Mouse (Mus musculus) intestine, embryonic 14.5 days (tissue): ENCODE measurements around the gene Gm15557. TPM values are rescaled to one million over a fixed set of nuclear protein-coding genes. Genes with fewer than 3 reads are reported as not detected.

Experiments
- ATAC-seq: fragments of 200-750 bp; cut with Nextera tagmentation; replicated peaks from 2 replicates; pipeline ENCODE4 v1.8.0; 2017; ENCODE audit warnings: low read depth, moderate number of reproducible peaks, moderate TSS enrichment, moderate library complexity; ENCODE audit not compliant: low FRiP score, low TSS enrichment
- DNase-seq: peaks from one replicate; pipeline ENCODE4 v3.0.0-alpha.2; 2018; ENCODE audit warnings: low spot score
- H3K27ac ChIP-seq: fragments of 300-500 bp; sonication (generic); 2 replicates; pipeline ENCODE4 v1.5.1; 2014; ENCODE audit warnings: low read depth, mild to moderate bottlenecking, control low read depth
- H3K27me3 ChIP-seq: fragments of 300-500 bp; sonication (generic); replicated peaks from 2 replicates; pipeline ENCODE4 v1.6.1; 2014; ENCODE audit warnings: low read length, control low read depth; ENCODE audit not compliant: control insufficient read depth, insufficient read depth
- H3K36me3 ChIP-seq: fragments of 300-500 bp; sonication (generic); 2 replicates; pipeline ENCODE4 v1.6.1; 2014; ENCODE audit warnings: low read length, control low read depth; ENCODE audit not compliant: control insufficient read depth, insufficient read depth
- H3K4me1 ChIP-seq: fragments of 300-500 bp; sonication (generic); replicated peaks from 2 replicates; pipeline ENCODE4 v1.6.1; 2014; ENCODE audit warnings: low read length, control low read depth, mixed read lengths; ENCODE audit not compliant: control insufficient read depth, insufficient read depth
- H3K4me2 ChIP-seq: fragments of 300-500 bp; sonication (generic); 2 replicates; pipeline ENCODE4 v1.6.1; 2014; ENCODE audit warnings: low read length
- H3K4me3 ChIP-seq: fragments of 300-500 bp; sonication (generic); 2 replicates; pipeline ENCODE4 v1.5.1; 2014; ENCODE audit warnings: low read depth, low read length, control low read depth, mixed read lengths
- H3K9ac ChIP-seq: fragments of 300-500 bp; sonication (generic); 2 replicates; pipeline ENCODE4 v1.6.1; 2014; ENCODE audit warnings: mild to moderate bottlenecking, low read length
- H3K9me3 ChIP-seq: fragments of 300-500 bp; sonication (generic); 2 replicates; pipeline ENCODE4 v1.6.1; 2016; ENCODE audit warnings: low read length, control low read depth; ENCODE audit not compliant: control insufficient read depth
- WGBS: fragments of 180-500 bp; shearing (Covaris S2); extraction: QIAGEN DNeasy Blood & Tissue Kit; methylation state at CpG from one replicate; pipeline ENCODE4 v1.1.7; 2014; 5-methylcytosine and 5-hydroxymethylcytosine counted together
- polyA plus RNA-seq: library from polyadenylated mRNA; unstranded; fragments of >200 nt; fragmentation: Nextera tagmentation; extraction: Ambion mirVana; gene quantifications from 2 replicates; pipeline ENCODE4 v1.2.1, GENCODE M21; 2014

The Gm15557 gene
- polyA plus RNA-seq, 1 experiment from 2014 or later: not detected

DNA sequence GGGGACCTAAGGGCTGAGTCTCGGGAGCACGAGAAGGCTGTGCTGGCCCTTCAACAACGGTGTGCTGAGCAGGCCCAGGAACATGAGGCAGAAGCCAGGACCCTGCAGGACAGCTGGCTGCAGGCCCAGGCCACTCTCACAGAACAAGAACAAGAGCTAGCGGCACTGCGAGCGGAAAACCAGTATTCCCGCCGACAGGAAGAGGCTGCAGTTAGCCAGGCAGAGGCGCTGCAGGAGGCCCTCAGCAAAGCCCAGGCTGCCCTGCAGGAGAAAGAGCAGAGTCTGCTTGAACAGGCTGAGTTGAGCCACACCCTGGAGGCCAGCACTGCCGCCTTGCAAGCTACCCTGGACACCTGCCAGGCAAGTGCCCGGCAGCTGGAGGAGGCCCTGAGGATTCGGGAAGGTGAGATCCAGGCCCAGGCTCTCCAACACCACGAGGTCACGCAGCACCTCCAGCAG, 51.4 kb downstream of the Gm15557 start:
- no peak overlapping the region for H3K27ac ChIP-seq
- peaks cover 98% of the 10 kb centered on the region for H3K36me3 ChIP-seq
- WGBS: 91% methylated on average over 14 of the region's 14 CpGs
- no peaks in the 10 kb centered on the region for H3K4me1 ChIP-seq
- no peak overlapping the region for H3K4me3 ChIP-seq
- ATAC-seq (no peak), DNase-seq (no peak)
- H3K27me3 ChIP-seq: no peaks in the 10 kb centered on the region
- no peaks in the 10 kb centered on the region for H3K9me3 ChIP-seq
- H3K4me2 ChIP-seq: no peak overlapping the region
- H3K9ac ChIP-seq: no peak overlapping the region

Other genes with a start within 250 kb of the Gm15557 start
- 127 and 129 TPM in 2 replicates for gene Trpc4ap, start 248.3 kb upstream of the Gm15557 start, polyA plus RNA-seq
- 39.2 and 47.1 TPM in 2 replicates for gene Edem2, start 211.3 kb upstream of the Gm15557 start, polyA plus RNA-seq
- not detected in 2 replicates for gene Gm17581, start 204.9 kb upstream of the Gm15557 start, polyA plus RNA-seq
- 22.8 and 23.0 TPM in 2 replicates for gene Procr, start 189.6 kb upstream of the Gm15557 start, polyA plus RNA-seq
- gene Mmp24, start 165.4 kb upstream of the Gm15557 start, polyA plus RNA-seq: 0.28 and 0.55 TPM in 2 replicates
- 12.8 and 13.2 TPM in 2 replicates for gene BC029722, start 121.3 kb upstream of the Gm15557 start, polyA plus RNA-seq
- 251 and 255 TPM in 2 replicates for gene Eif6, start 113.8 kb upstream of the Gm15557 start, polyA plus RNA-seq
- gene Fam83c, start 105.9 kb upstream of the Gm15557 start, polyA plus RNA-seq: 0.12 and 0.23 TPM in 2 replicates
- gene Uqcc1, start 10.4 kb upstream of the Gm15557 start, polyA plus RNA-seq: 64.0 and 64.9 TPM in 2 replicates
- gene Gdf5, start 4.6 kb downstream of the Gm15557 start, polyA plus RNA-seq: 0.81 and 1.8 TPM in 2 replicates
- 21.5 and 22.8 TPM in 2 replicates for gene Cep250, start 15.7 kb downstream of the Gm15557 start, polyA plus RNA-seq
- 1.4 and 2.5 TPM in 2 replicates for gene 6430550D23Rik, start 67.2 kb downstream of the Gm15557 start, polyA plus RNA-seq
- gene Ergic3, start 67.3 kb downstream of the Gm15557 start, polyA plus RNA-seq: 232 and 255 TPM in 2 replicates
- 0.05 and 0.17 TPM in 2 replicates for gene Fer1l4, start 112.2 kb downstream of the Gm15557 start, polyA plus RNA-seq
- 3.0 and 4.0 TPM in 2 replicates for gene Spag4, start 124.4 kb downstream of the Gm15557 start, polyA plus RNA-seq
- 46.2 and 50.3 TPM in 2 replicates for gene Cpne1, start 171.2 kb downstream of the Gm15557 start, polyA plus RNA-seq
- gene Rbm12, start 171.2 kb downstream of the Gm15557 start, polyA plus RNA-seq: 29.1 and 31.6 TPM in 2 replicates
- 13.3 and 13.6 TPM in 2 replicates for gene Gm28036, start 186.4 kb downstream of the Gm15557 start, polyA plus RNA-seq
- gene Romo1, start 203.3 kb downstream of the Gm15557 start, polyA plus RNA-seq: 427 and 467 TPM in 2 replicates
- gene Nfs1, start 203.5 kb downstream of the Gm15557 start, polyA plus RNA-seq: 51.1 and 52.8 TPM in 2 replicates
- 622 and 652 TPM in 2 replicates for gene Rbm39, start 239.5 kb downstream of the Gm15557 start, polyA plus RNA-seq